Mouse (Mus musculus) CD4-positive naive resting alpha-beta T cell, adult 57 days (primary cell): ENCODE data around the gene Bcl2. TPM values are rescaled to one million over a fixed set of nuclear protein-coding genes. Genes with fewer than 3 reads are reported as not detected.

Experiments used
- total RNA-seq: library from RNA; stranded (reverse); gene quantifications from one replicate; pipeline ENCODE4 v1.2.4, GENCODE M21; 2023

Gene Bcl2
- 182 TPM for total RNA-seq

DNA sequence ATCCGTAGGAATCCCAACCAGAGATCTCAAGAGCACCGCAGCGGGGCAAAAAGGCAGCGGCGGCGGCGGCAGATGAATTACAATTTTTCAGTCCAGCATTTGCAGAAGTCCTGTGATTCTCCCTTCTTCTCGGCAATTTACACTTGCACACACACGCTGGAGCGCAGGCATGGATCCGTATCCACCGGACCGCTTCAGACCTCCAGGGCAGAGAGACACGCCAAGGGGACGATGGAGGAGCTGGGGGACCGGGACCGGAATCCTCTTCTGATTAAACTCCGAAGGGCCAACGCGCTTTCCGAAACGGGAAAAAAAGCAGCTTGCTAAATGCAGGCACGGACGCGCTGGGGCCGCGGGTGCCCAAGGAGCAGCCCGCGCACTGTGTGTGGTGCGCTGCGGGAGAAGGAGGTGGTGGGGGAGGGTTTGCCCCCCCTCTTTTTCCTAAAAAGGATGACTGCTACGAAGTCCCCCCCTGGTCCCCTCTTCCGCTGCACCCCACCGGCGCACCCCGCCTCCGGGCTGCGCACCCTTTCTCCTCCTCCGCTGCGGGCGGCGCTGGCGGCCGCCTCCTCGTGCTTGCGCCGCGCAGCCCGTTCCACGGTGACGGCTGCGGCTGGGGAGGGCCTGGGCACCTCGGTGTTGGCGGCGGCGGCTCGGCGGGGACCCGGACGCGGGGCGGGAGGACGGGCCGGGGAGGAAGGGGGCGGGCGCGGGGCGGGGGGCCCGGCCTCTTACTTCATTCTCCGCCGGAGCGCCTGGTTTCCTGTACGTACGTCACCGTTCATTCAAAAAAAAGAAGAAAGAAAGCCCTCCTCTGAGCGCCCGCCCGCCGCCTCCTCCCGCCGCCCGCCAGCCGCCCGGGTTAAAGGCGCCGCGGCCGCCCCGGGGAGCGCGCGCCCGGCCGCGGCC, at the start of gene Bcl2:
Gene Bcl2 (minus strand): TSS at position 654 of the 909 bp plus-strand sequence.

DNA sequence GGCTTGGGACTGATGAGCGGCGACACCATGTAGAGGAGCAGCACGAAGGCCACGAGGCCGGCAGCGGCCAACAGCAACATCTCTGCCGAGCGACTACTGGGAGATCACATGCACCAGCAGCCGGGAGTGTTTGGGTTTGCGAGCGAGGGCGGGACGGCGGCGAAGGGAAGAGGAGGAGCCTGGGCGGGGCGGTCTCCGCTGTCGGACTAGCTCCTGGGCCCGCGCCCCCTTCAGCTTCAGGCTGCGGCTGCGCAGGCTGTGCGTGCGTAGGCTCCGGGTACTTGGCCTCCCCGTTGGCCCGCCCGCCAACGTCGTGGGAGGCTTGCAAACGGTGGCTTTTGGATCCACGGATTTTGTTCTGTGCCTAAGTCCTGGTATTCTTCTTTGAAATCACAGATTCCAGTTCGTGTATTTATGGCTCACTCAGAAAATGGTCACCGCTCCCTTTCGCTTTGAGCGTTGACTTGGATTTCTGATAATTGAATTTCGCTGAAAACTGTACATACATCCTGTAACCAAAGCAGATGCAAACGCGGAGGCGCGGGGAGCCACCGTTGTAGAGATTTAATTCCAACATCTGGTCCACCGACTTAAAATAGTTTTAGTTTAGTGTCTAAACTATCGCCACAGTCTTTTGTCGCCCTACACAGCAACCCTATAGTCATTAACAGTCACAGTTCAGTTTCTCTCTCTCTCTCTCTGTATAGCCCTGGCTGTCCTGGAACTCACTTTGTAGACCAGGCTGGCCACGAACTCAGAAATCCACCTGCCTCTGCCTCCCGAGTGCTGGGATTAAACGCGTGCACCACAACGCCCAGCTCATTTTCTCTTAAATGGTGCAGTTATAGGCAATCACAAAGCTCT, 45.7 kb upstream of the Bcl2 start, which contains the start of gene Kdsr:
Gene Kdsr (minus strand): TSS at position 156 of the 864 bp plus-strand sequence.

Other genes starting within 250 kb of the Bcl2 start
- 45.8 TPM for gene Kdsr, start 45.5 kb upstream of the Bcl2 start, total RNA-seq
- 121 TPM for gene Vps4b, start 82.5 kb upstream of the Bcl2 start, total RNA-seq
- not detected for gene Serpinb5, start 146.9 kb upstream of the Bcl2 start, total RNA-seq
- not detected for gene Serpinb12, start 220.2 kb upstream of the Bcl2 start, total RNA-seq